Comparison of ENCODE assay signal across 28 mouse cellular contexts in the genomic region with DNA sequence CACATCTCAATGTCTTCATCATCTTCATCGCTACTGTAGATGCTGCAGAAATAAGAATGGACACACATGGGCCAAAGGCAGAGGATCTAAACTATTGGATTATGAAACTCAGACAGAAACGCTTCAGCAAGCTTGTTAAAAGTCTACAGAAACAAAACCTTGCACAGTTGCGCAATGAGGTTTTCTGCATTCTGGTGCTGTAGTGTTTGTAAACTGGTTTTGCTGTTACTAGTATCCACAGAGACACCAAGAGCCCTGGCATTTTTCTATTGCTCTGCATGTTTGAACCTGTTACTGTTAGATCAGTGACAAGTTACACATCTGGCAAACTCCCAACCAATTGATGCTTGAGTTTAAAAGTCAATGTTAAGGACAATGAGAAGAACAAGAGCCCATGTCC. TPM values are rescaled to one million over a fixed set of nuclear protein-coding genes. Genes with fewer than 3 reads are reported as not detected.
DNase-seq lines count a peak whose midpoint lies in the region; ATAC-seq and TF ChIP-seq lines count a peak whose summit lies in the region.
"Had no signal": no experiment of that assay in that cellular context is flagged by ENCODE, and none has a peak within 500 bp of the region (broad histone marks: within the 10 kb centered on the region; RNA-seq: fewer than 3 reads in every experiment).

No protein-coding gene starts in this region.

- no peaks in the 10 kb centered on the region for H3K79me3 ChIP-seq in C2C12 (ENCODE audit: low read depth)

- H3K4me2 ChIP-seq in lung, embryonic 14.5 days = no peak overlapping the region
- no peak overlapping the region for H3K4me2 ChIP-seq in myocyte (ENCODE audit: low read depth)
- no peak overlapping the region for H3K4me2 ChIP-seq in forebrain, embryonic 13.5 days
- H3K4me2 ChIP-seq: heart, embryonic 13.5 days; hindbrain, embryonic 15.5 days; limb, embryonic 12.5 days; neural tube, embryonic 15.5 days had no signal

- H3ac ChIP-seq in C2C12 (ENCODE audit: control insufficient read depth, insufficient read length, low read depth) (no peak overlapping the region), myocyte (ENCODE audit: control insufficient read depth, insufficient read length) (no peak overlapping the region)

- no peak for TF ChIP-seq CTCF in lung, embryonic 14.5 days (IDR thresholded peaks at IDR 0.05; ENCODE audit: low read depth)
- TF ChIP-seq CTCF in C2C12 (IDR thresholded peaks at IDR 0.05; ENCODE audit: control insufficient read depth, insufficient read depth, insufficient read length) (no peak), MEL (IDR thresholded peaks at IDR 0.05 in 2 of 3, conservative IDR thresholded peaks at IDR 0.05 in 1 of 3; ENCODE audit: control insufficient read depth in 1 of 3, insufficient read depth in 1 of 3, low read depth in 2 of 3, low read length in 3 of 3, poor library complexity in 1 of 3, severe bottlenecking in 1 of 3) (no peak)

- no peak for ATAC-seq in lung, embryonic 14.5 days (ENCODE audit: insufficient read depth)
- no peak for ATAC-seq in forebrain, embryonic 13.5 days
- ATAC-seq: forebrain, embryonic 14.5 days; inflammation-experienced regulatory T-cells, adult 6 months had no signal

- H3K4me1 ChIP-seq in lung, embryonic 14.5 days (ENCODE audit: insufficient read depth) = 0 out of 2 replicates have a peak, but pooled peaks cover 2% of the 10 kb centered on the region
- H3K4me1 ChIP-seq in MEL (ENCODE audit: control insufficient read depth in 1 of 2, insufficient read depth in 2 of 2, low read length in 2 of 2) = peaks cover 30 to 40% of the 10 kb centered on the region in 2 experiments
- H3K4me1 ChIP-seq in forebrain, embryonic 13.5 days = peaks cover 19% of the 10 kb centered on the region

- H3K27ac ChIP-seq in lung, embryonic 14.5 days (ENCODE audit: low read depth) = no peak overlapping the region
- H3K27ac ChIP-seq in MEL (ENCODE audit: control insufficient read depth, low read depth, low read length) = peak overlapping the region; percentile 35
- no peak overlapping the region for H3K27ac ChIP-seq in forebrain, embryonic 13.5 days
- H3K27ac ChIP-seq: heart, embryonic 13.5 days; hindbrain, embryonic 10.5 days; hindbrain, embryonic 15.5 days; left cerebral cortex, adult 2 months; limb, embryonic 12.5 days; liver, embryonic 15.5 days; macrophage; neural tube, embryonic 15.5 days had no signal

- H3K36me3 ChIP-seq in lung, embryonic 14.5 days (ENCODE audit: insufficient read depth) = no peaks in the 10 kb centered on the region
- H3K36me3 ChIP-seq in C2C12 (ENCODE audit: control insufficient read depth, insufficient read depth) (no peaks in the 10 kb centered on the region), MEL (ENCODE audit: control insufficient read depth in 1 of 2, insufficient read depth in 2 of 2, low read length in 2 of 2) (peaks cover 38 to 57% of the 10 kb centered on the region in 2 experiments), myocyte (ENCODE audit: control insufficient read depth, insufficient read depth) (no peaks in the 10 kb centered on the region)
- H3K36me3 ChIP-seq in forebrain, embryonic 13.5 days (ENCODE audit: poor library complexity, severe bottlenecking) = peaks cover 13% of the 10 kb centered on the region
- H3K36me3 ChIP-seq: hindbrain, embryonic 15.5 days; neural tube, embryonic 15.5 days had no signal

- H3K79me2 ChIP-seq in C2C12 (ENCODE audit: control insufficient read depth, insufficient read depth) (no peaks in the 10 kb centered on the region), MEL (ENCODE audit: control insufficient read depth, insufficient read depth, low read length, poor library complexity) (peaks cover 74% of the 10 kb centered on the region), myocyte (ENCODE audit: control insufficient read depth, insufficient read depth) (no peaks in the 10 kb centered on the region)

- no peak overlapping the region for H3K9ac ChIP-seq in lung, embryonic 14.5 days
- peak overlapping the region; percentile 91 for H3K9ac ChIP-seq in MEL (ENCODE audit: control insufficient read depth, low read depth, low read length, poor library complexity, severe bottlenecking)
- H3K9ac ChIP-seq in forebrain, embryonic 13.5 days = no peak overlapping the region
- H3K9ac ChIP-seq: heart, embryonic 13.5 days; hindbrain, embryonic 15.5 days; limb, embryonic 12.5 days; liver, embryonic 15.5 days; neural tube, embryonic 15.5 days had no signal

- peaks cover 30% of the 10 kb centered on the region for H3K27me3 ChIP-seq in lung, embryonic 14.5 days (ENCODE audit: insufficient read depth, low read length)
- H3K27me3 ChIP-seq in C2C12 (ENCODE audit: control insufficient read depth, insufficient read depth, insufficient read length) (peaks cover 4% of the 10 kb centered on the region), MEL (ENCODE audit: control insufficient read depth in 1 of 2, insufficient read depth in 2 of 2, low read length in 2 of 2) (no peaks in the 10 kb centered on the region), myocyte (ENCODE audit: control insufficient read depth, insufficient read depth, insufficient read length) (peaks cover 34% of the 10 kb centered on the region)
- H3K27me3 ChIP-seq in forebrain, embryonic 13.5 days = peaks cover 22% of the 10 kb centered on the region

- TF ChIP-seq RAD21 in MEL (IDR thresholded peaks at IDR 0.05; ENCODE audit: low read depth, low read length) = no peak

- TF ChIP-seq EP300 in MEL (IDR thresholded peaks at IDR 0.05; ENCODE audit: low read depth in 1 of 2, low read length in 2 of 2) = 0 out of 4 replicates have a peak, but pooled peaks of 1 of the 2 experiments have one; percentile 20

- TF ChIP-seq POLR2A in MEL (IDR thresholded peaks at IDR 0.05; ENCODE audit: control insufficient read depth in 1 of 2, insufficient read depth in 1 of 2, low read depth in 1 of 2, low read length in 2 of 2, poor library complexity in 1 of 2) (no peak), myocyte (IDR thresholded peaks at IDR 0.05; ENCODE audit: insufficient read length, low read depth) (no peak)

- no peak overlapping the region for H3K4me3 ChIP-seq in lung, embryonic 14.5 days (ENCODE audit: low read depth, low read length)
- H3K4me3 ChIP-seq in C2C12 (ENCODE audit: insufficient read depth, poor library complexity, severe bottlenecking) (no peak overlapping the region), MEL (ENCODE audit: control insufficient read depth in 1 of 2, insufficient read depth in 1 of 2, low read depth in 2 of 2, low read length in 2 of 2) (peak overlapping the region; percentile 13 to 71; a peak in 2 of 4 replicates), myocyte (no peak overlapping the region)
- no peak overlapping the region for H3K4me3 ChIP-seq in forebrain, embryonic 13.5 days
- H3K4me3 ChIP-seq: heart, embryonic 13.5 days; hindbrain, embryonic 10.5 days; hindbrain, embryonic 15.5 days; left cerebral cortex, adult 2 months; limb, embryonic 12.5 days; liver, embryonic 15.5 days; neural tube, embryonic 15.5 days had no signal

- no peaks in the 10 kb centered on the region for H3K9me3 ChIP-seq in lung, embryonic 14.5 days (ENCODE audit: low read depth, low read length)
- H3K9me3 ChIP-seq in MEL (replicated peaks; ENCODE audit: insufficient read depth, low read length) = no peaks in the 10 kb centered on the region
- no peaks in the 10 kb centered on the region for H3K9me3 ChIP-seq in forebrain, embryonic 13.5 days (replicated peaks)
- H3K9me3 ChIP-seq: heart, embryonic 13.5 days; hindbrain, embryonic 10.5 days; hindbrain, embryonic 15.5 days; limb, embryonic 12.5 days; liver, embryonic 15.5 days; neural tube, embryonic 15.5 days had no signal

- 95% methylated on average over 3 of the region's 3 CpGs for WGBS in lung, embryonic 14.5 days
- 97% methylated on average over 3 of the region's 3 CpGs for WGBS in forebrain, embryonic 13.5 days

- peak; percentile 8 for DNase-seq in lung, embryonic 14.5 days
- DNase-seq in lung, postnatal 14 days = no peak
- DNase-seq in MEL (ENCODE audit: low read depth, low spot score) = no peak
- DNase-seq: adrenal gland, postnatal 25 days; cerebellum, adult 11-12 months; cerebellum, adult 9-11 months; gastrocnemius, postnatal 36 days; heart, postnatal 10 days; kidney, adult 11 months; kidney, postnatal 25 days; midbrain, embryonic 14.5 days; retina, postnatal 1 day; right cerebral cortex, postnatal 14 days; thymus, postnatal 4 days had no signal

TF ChIP-seq in C2C12, 6 proteins besides CTCF, POLR2A, EP300 and RAD21:
- TF ChIP-seq MYOG (IDR thresholded peaks at IDR 0.05; ENCODE audit: control insufficient read depth, extremely low read depth, insufficient read length) (no peak), MYOD1 (IDR thresholded peaks at IDR 0.05; ENCODE audit: control insufficient read depth, insufficient read length, low read depth) (no peak), CEBPB (IDR thresholded peaks at IDR 0.05; ENCODE audit: low read depth) (peak; percentile 68), USF1 (IDR thresholded peaks at IDR 0.05; ENCODE audit: low read depth) (no peak), MAX (IDR thresholded peaks at IDR 0.05) (no peak)

TF ChIP-seq in MEL, 35 proteins besides CTCF, POLR2A, EP300 and RAD21:
- TF ChIP-seq ZNF384 (IDR thresholded peaks at IDR 0.05; ENCODE audit: low read depth, low read length) (no peak), CHD1 (IDR thresholded peaks at IDR 0.05; ENCODE audit: low read depth, low read length) (peak; percentile 30; the same call in 1 of the 2 replicates), USF1 (IDR thresholded peaks at IDR 0.05; ENCODE audit: low read depth, low read length) (no peak), E2F4 (IDR thresholded peaks at IDR 0.05; ENCODE audit: borderline replicate concordance, low read depth, low read length) (no peak)
TF ChIP-seq in MEL: peak in this region for 1.

TF ChIP-seq in myocyte, 11 proteins besides CTCF, POLR2A, EP300 and RAD21:
- TF ChIP-seq CEBPB (IDR thresholded peaks at IDR 0.05; ENCODE audit: insufficient read depth, poor library complexity, severe bottlenecking) (0 out of 2 replicates have a peak, but pooled peaks have one; percentile 20), USF1 (IDR thresholded peaks at IDR 0.05; ENCODE audit: low read depth) (no peak), MYOD1 (IDR thresholded peaks at IDR 0.05; ENCODE audit: control insufficient read depth in 1 of 3, insufficient read length in 2 of 3, low read depth in 2 of 3) (no peak)

RNA-seq across cellular contexts. Expression of a gene that starts 4.4 kb away (rescaled TPM):
- 4.0 and 4.1 TPM in 2 replicates for polyA plus RNA-seq in lung, embryonic 14.5 days (2014; fragmentation: Nextera tagmentation; extraction: Ambion mirVana)
- polyA plus RNA-seq in C2C12 (2012; fragmentation: generic; extraction: Trizol) = 0.47 TPM
- total RNA-seq in MEL (2012; rRNA removed) = 125 and 133 TPM in 2 replicates
- 100 to 1,000 TPM; 155 to 245 TPM for polyA plus RNA-seq in MEL (2012; ENCODE audit: insufficient read depth in 1 of 2, insufficient read length in 2 of 2, low read depth in 1 of 2, low replicate concordance in 2 of 2, missing spikeins in 1 of 2)
- 0.02 TPM for polyA plus RNA-seq in myocyte (2012; fragmentation: generic; extraction: Trizol)
- polyA plus RNA-seq in forebrain, embryonic 13.5 days (2015; fragmentation: Nextera tagmentation; extraction: Ambion mirVana) = 5.6 and 6.2 TPM in 2 replicates
- total RNA-seq: adrenal gland, adult 18-20 months had no signal

Comparison
In these comparisons a context has a peak if more than half of its experiments do, and no peak if none do; other contexts are left out.
1. H3K4me3 ChIP-seq: peak in MEL (2 of 2); none in lung, embryonic 14.5 days (single experiment), C2C12 (single experiment), myocyte (single experiment) and forebrain, embryonic 13.5 days (single experiment).
2. RNA of a gene that starts 4.4 kb away (polyA plus RNA-seq): 155 to 245 TPM in MEL; 5.6 to 6.2 TPM in forebrain, embryonic 13.5 days, 4.0 to 4.1 TPM in lung, embryonic 14.5 days, 0.47 TPM in C2C12 (single experiment) and 0.02 TPM in myocyte (single experiment); every median in the first group is over 10 times any median in the second.